Mouse (Mus musculus) liver, embryonic 14.5 days (tissue): Measurements from ENCODE around the gene Sspn. TPM values are rescaled to one million over a fixed set of nuclear protein-coding genes. Genes with fewer than 3 reads are reported as not detected.

Experiments used
- ATAC-seq: fragments of 200-750 bp; cut with Nextera tagmentation; 2 replicates; pipeline ENCODE4 v1.8.0; 2017; ENCODE audit warnings: moderate number of reproducible peaks, mild to moderate bottlenecking, moderate library complexity; ENCODE audit not compliant: insufficient read depth
- DNase-seq, 3 experiments: peaks; one replicate each; pipeline ENCODE4 v3.0.0-alpha.2; 2012 to 2013; ENCODE audit warnings: low read depth in 3 of 3, low spot score in 3 of 3
- H3K27ac ChIP-seq: fragments of 300-500 bp; sonication (generic); 2 replicates; pipeline ENCODE4 v1.5.1; 2014; ENCODE audit warnings: moderate library complexity, mild to moderate bottlenecking, control low read depth, inconsistent platforms
- H3K27me3 ChIP-seq: fragments of 300-500 bp; sonication (generic); 2 replicates; pipeline ENCODE4 v1.6.1; 2014; ENCODE audit warnings: mild to moderate bottlenecking, low read length, moderate library complexity; ENCODE audit not compliant: control insufficient read depth, insufficient read depth
- H3K36me3 ChIP-seq: fragments of 300-500 bp; sonication (generic); replicated peaks from 2 replicates; pipeline ENCODE4 v1.6.1; 2014; ENCODE audit warnings: low read depth; ENCODE audit not compliant: control insufficient read depth, insufficient read depth
- H3K4me1 ChIP-seq, 2 experiments: fragments of 200-500 bp in 1 of 2; fragments of 300-500 bp in 1 of 2; sonication (generic) in 1 of 2; replicated peaks; 2 replicates each; pipeline ENCODE4 v1.6.1; 2012 to 2014; ENCODE audit warnings: antibody characterized with exemption in 1 of 2, inconsistent platforms in 1 of 2, low read length in 1 of 2; ENCODE audit not compliant: control insufficient read depth in 2 of 2, insufficient read depth in 2 of 2
- H3K4me2 ChIP-seq: fragments of 300-500 bp; sonication (generic); 2 replicates; pipeline ENCODE4 v1.6.1; 2014; ENCODE audit warnings: low read depth, mild to moderate bottlenecking, control low read depth, moderate library complexity
- H3K4me3 ChIP-seq, 2 experiments: fragments of 200-500 bp in 1 of 2; fragments of 300-500 bp in 1 of 2; sonication (generic) in 1 of 2; 2 replicates each; pipeline ENCODE4 v1.5.1; 2012 to 2014; ENCODE audit warnings: low read depth in 2 of 2, low read length in 2 of 2, mild to moderate bottlenecking in 2 of 2, control low read depth in 1 of 2, inconsistent platforms in 1 of 2, moderate library complexity in 1 of 2; ENCODE audit not compliant: insufficient read depth in 1 of 2
- H3K9ac ChIP-seq: fragments of 300-500 bp; sonication (generic); replicated peaks from 2 replicates; pipeline ENCODE4 v1.6.1; 2014; ENCODE audit warnings: mild to moderate bottlenecking, control low read depth, moderate library complexity
- H3K9me3 ChIP-seq: fragments of 300-500 bp; sonication (generic); 2 replicates; pipeline ENCODE4 v1.6.1; 2016; ENCODE audit warnings: low read length, mixed read lengths; ENCODE audit not compliant: control insufficient read depth
- CTCF ChIP-seq: IDR thresholded peaks from 2 replicates; pipeline ENCODE4 v1.5.1; 2016; ENCODE audit warnings: antibody characterized with exemption, low read depth, control low read depth
- EP300 ChIP-seq: IDR thresholded peaks from 2 replicates; pipeline ENCODE4 v1.6.1; 2016; ENCODE audit warnings: antibody characterized with exemption, low read depth
- WGBS: fragments of 180-500 bp; shearing (Covaris S2); extraction: QIAGEN DNeasy Blood & Tissue Kit; methylation state at CpG from one replicate; pipeline ENCODE4 v1.1.7; 2014; ENCODE audit not compliant: insufficient replicate concordance; 5-methylcytosine and 5-hydroxymethylcytosine counted together
- polyA plus RNA-seq, 2 experiments: library from polyadenylated mRNA; depleted of rRNA in 1 of 2; stranded (reverse) in 1 of 2; unstranded in 1 of 2; fragments of >200 nt; fragmentation: Nextera tagmentation in 1 of 2; extraction: Ambion mirVana in 1 of 2; gene quantifications; 2 replicates each; pipeline versions ENCODE4 v1.2.1 to v1.2.3; 2012 to 2014

Gene Sspn
- polyA plus RNA-seq, 2 experiments, result 0.17 to 0.32 TPM

DNA sequence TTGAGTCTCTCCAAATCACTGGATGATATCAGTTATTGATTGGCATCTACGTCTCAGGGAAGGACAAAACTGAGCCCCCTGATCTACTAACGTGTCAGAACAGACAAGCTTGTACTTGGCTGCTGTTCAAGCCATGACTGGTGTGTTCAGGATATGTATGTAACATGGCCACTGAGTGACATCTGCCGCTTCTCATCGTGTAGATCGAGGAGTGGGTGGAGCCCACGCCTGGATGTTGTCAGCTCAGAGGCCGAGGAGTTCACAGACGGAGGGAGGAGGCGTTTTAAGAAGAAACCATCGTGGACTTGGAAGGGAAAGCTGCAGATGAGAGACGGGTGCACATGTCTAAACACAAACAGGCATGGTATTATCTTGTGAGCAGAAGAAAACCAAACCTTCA is 39.5 kb upstream of the Sspn start:
- 0 out of 4 replicates have a peak, but pooled peaks cover 0 to 2% of the 10 kb centered on the region in 2 experiments for H3K4me1 ChIP-seq
- H3K9ac ChIP-seq, result no peak overlapping the region
- 68% methylated on average over 11 of the region's 11 CpGs for WGBS
- no peak overlapping the region for H3K4me3 ChIP-seq
- no peak for DNase-seq
- no peaks in the 10 kb centered on the region for H3K36me3 ChIP-seq
- no peaks in the 10 kb centered on the region for H3K9me3 ChIP-seq
- no peak overlapping the region for H3K27ac ChIP-seq
- TF ChIP-seq EP300 (no peak), CTCF (no peak)
- ATAC-seq, result no peak
- no peaks in the 10 kb centered on the region for H3K27me3 ChIP-seq
- H3K4me2 ChIP-seq, result no peak overlapping the region

DNA sequence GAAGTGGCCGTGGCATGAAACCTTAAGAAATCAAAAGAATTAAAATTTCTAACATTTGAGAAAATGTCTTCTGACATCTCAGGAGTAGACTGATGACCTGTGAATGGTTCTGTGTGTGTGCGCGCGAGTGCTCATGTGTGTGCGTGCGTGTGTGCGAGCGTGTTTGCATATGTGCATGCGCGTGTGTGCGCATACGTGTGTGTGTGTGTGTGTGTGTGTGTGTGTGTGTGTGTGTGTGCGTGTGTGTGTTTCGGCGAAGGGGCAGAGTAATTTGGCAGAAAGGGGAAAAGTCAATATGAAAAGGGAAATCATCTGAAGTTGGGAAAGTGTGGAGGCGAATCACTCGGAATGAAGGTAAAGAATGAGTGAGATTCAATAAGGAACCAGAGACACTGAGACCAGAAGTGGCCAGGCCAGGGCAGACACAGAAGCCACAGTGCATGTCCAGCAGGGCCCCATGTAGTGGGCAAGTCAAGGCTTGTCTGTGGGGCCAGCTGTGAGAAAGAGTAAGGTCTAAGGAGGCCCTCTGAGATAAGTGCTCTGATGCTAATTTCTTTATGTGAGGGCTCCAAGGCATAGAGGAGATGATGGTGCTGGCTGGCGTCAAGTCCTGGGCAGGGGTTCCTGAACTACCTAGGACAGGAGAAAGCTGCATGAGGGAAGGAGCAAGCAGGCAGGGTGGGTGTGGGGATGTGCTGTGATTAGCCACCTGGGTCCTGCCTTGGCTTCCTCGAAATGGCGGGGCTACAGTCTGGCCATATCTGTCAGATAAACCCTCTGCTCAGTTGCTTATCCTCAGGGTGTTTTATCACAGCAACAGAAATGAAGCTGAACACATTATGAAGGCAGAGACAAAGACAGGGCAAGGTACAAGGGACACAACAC is 38.8 kb upstream of the Sspn start:
- Histone ChIP-seq H3K36me3 (no peaks in the 10 kb centered on the region), H3K4me2 (no peak overlapping the region), H3K4me1 (0 out of 4 replicates have a peak, but pooled peaks cover 0 to 2% of the 10 kb centered on the region in 2 experiments), H3K27me3 (no peaks in the 10 kb centered on the region), H3K9me3 (no peaks in the 10 kb centered on the region), H3K9ac (no peak overlapping the region), H3K4me3 (no peak overlapping the region), H3K27ac (no peak overlapping the region)
- DNase-seq (no peak), ATAC-seq (no peak)
- TF ChIP-seq CTCF (no peak), EP300 (no peak)
- 78% methylated on average over 20 of the region's 20 CpGs for WGBS

- H3K4me1 ChIP-seq, result 0 out of 4 replicates have a peak, but pooled peaks cover 0 to 2% of the 10 kb centered on the region in 2 experiments
- no peak overlapping the region for H3K9ac ChIP-seq
- no peak for TF ChIP-seq EP300
- TF ChIP-seq CTCF, result no peak
- ATAC-seq (no peak), DNase-seq (no peak)
- H3K4me3 ChIP-seq, result no peak overlapping the region
- H3K27ac ChIP-seq, result no peak overlapping the region
- no peaks in the 10 kb centered on the region for H3K27me3 ChIP-seq
- H3K36me3 ChIP-seq, result no peaks in the 10 kb centered on the region
- no peaks in the 10 kb centered on the region for H3K9me3 ChIP-seq
- 50% methylated on average over 13 of the region's 13 CpGs for WGBS
- H3K4me2 ChIP-seq, result no peak overlapping the region
Observed at GRCm38 (mm10) chr6:145893366-145894021, 37.9 kb upstream of the Sspn start.

DNA sequence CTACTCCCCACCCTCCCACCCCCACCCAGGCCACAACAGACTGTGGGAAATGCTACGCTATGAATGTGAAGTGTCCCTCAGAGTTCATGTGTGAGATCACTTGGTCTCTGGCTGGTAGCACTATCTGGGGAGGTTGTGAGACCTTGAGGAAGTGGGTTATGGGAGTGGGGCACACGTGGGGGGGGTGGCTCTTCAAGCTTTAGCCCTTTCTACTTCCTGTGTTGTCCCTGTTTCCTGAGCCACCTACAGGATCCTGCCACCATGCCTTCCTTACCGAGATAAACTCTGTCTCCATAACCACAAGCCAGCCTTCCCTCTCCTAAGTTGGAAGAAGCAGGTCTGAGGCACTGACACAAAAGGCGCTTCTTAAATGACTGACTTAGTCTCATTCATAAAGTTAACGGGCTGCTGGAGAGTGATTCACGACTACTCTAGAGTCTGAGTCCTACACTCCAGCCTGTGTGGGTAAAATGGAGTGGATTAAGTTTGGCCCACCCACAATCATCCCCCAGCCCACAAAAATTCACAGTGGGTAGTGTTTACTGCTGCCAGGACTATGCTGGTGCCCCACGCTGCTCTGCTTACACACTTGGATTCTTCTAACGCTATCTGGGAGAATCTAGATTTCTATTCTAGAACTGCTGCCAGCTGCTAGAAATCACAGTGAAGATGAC is 36.6 kb upstream of the Sspn start:
- TF ChIP-seq CTCF, result no peak
- no peak for TF ChIP-seq EP300
- Histone ChIP-seq H3K27ac (no peak overlapping the region), H3K4me1 (0 out of 4 replicates have a peak, but pooled peaks cover 0 to 2% of the 10 kb centered on the region in 2 experiments), H3K36me3 (no peaks in the 10 kb centered on the region), H3K27me3 (no peaks in the 10 kb centered on the region), H3K4me2 (no peak overlapping the region), H3K4me3 (no peak overlapping the region), H3K9ac (no peak overlapping the region), H3K9me3 (no peaks in the 10 kb centered on the region)
- ATAC-seq (no peak), DNase-seq (no peak)
- 26% methylated on average over 8 of the region's 8 CpGs for WGBS
